Mouse (Mus musculus): Measurements from ENCODE around the gene Ccl4.

Gene Ccl4

DNA sequence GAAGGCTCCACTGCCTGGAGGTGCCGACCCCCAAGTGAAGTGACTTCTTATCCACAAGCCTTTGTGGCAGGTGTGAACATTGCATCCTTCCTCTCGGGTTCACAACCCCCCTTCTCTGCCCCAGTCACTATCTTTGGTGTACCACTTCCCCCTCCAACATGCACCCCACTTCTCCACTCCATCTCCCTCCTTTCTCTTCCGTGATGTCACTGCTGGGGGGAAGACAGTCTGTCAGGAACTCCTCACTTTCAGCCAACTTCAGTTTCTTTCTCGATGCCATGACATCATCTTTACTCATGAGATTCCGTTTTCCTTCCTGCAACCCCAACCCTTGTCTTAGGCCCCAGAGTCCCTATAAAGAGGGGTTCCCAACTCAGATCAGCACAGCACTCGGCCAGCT is at the start of gene Ccl4:
Gene Ccl4, plus strand, starts transcription at position 381 of the 400 bp plus-strand sequence.
- no peak for DNase-seq (ENCODE audit: low spot score)

DNA sequence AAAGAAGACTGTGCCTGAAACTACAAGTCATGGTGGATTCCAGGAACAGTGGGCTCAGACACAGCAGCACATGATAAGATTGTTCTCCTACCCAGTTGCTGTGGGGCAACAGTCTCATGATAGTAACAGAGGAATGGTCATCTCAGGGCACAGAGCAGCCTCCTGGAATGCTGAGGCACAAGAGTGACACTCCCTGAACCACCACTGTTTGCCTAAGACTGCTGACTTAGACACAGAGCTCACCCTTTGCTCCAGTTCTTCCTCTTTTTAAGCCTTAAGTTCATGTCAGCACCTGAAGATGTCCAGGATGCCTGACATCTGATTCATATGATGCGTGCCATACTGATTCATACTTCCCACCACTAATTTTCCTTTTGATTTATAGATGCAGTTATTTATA is 45.8 kb upstream of the Ccl4 start:
- DNase-seq (ENCODE audit: low spot score) = no peak

GRCm38 (mm10) chr11:83618238-83618637 is 44.1 kb upstream of the Ccl4 start:
- DNase-seq (ENCODE audit: low spot score) = no peak

DNA sequence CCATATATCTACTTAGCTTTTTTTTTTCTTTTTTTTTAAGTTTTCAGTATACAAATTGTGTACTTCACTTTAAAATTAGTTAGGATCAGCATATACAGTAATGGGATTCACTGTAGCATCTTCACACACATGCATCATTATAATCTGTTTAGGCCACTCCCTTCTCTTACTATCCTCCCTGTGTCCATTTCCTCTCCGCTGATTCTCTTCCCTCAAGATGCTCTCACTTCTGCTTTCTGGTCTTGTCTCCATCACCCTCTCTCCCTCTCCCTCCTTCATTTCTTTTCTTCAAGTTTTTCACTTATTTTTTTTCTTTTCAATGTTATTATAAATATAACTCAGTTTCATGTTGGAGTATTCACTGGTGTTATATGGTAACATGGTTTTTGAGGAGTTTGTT is 43.3 kb upstream of the Ccl4 start:
- no peak for DNase-seq (ENCODE audit: low spot score)

DNA sequence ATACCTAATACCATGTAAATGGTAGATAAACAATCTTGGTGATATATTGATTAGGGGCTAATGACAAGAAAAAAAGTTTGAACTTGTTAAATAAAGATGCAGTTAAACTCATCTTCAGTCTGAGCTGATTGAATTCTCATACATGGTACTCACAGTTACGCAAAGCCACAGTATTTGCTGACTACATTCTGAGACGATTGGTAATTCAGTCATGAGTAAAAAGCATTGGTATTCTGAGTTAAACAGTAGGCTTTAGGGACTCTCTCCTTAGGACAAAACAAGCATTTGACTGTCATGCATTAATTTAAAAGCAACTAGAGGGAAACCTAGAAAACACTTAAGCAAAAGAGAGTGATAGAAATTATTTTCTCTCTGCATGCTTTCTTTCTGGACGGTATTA is 38.8 kb upstream of the Ccl4 start:
- no peak for DNase-seq (ENCODE audit: low spot score)

DNA sequence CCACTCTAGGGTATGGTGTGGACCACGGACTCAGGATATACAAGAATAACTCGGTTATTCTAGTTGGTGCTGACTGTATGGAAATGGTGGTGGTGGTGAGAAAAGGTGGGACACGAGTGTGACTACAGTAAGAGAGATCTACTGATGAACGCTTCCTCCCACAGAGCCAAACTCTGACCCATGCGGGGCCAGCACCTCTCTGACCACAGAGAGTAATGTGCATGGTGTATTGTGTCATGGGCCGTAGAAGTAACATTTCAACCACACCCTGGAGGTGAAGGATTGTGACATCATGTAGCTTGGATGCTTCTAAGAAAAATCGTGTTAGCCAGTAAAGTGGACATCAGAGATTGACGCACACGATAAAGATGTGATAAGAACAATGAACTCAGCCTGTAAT is 33.6 kb upstream of the Ccl4 start:
- no peak for DNase-seq (ENCODE audit: low spot score)

DNA sequence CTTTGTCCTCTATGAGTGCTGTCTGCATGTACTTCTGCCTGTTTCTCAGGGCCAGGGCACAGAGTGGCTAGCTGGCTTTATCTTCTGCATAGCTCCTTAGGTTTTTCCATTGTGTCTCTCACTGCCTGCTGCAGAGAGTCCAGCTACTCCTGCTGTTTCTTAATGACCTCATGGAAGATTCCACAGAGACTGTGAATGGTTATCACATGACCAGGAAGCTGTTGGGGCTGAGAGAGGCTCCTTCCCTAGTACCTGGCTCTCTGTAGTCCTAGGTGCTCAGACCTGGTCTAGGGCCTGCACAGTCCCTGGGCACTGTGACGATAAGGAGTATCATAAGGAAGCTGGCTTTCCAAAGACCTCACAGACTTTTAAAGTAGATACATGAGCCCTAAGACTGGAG is 31.8 kb upstream of the Ccl4 start:
- DNase-seq (ENCODE audit: low spot score) = no peak

DNA sequence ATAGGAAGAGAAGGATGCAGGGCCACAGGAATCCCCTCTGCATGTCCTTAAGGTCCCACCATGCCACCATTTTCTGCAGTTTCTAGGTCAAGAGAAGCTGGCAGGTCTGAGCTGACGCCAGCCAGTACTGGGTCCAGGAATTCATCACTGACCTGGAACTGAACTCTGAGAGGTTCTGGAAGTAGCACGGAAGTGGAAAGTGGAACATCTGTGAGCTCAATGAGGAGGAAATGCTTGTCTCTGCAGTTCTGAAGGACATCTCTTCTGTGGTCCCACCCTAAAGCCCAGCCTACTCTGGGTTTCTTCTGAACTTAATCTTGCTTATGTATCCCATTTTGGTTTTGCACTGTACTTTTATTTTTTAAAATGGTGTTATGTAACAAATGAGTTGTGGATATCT is 31.3 kb upstream of the Ccl4 start:
- no peak for DNase-seq (ENCODE audit: low spot score)

GRCm38 (mm10) chr11:83632744-83633143 is 29.6 kb upstream of the Ccl4 start:
- no peak for DNase-seq (ENCODE audit: low spot score)

DNA sequence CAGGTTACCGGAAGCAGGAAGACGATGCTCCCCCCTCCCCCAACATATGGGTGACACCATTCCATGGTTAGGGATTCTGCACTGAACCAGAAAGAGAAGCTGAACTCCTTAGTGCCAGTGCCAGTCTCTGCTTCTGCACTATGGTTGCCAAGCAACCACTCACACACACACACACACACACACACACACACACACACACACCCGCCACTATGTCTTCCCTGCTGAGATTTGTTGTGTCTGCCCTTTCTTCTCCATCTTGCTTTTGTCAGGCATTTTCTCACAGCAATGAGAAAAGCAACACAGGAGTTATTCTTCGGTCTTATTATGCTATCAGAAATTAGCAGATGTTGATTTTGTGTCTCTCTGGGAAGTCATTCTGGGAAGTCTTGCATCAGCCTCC is 28.0 kb upstream of the Ccl4 start:
- DNase-seq (ENCODE audit: low spot score) = no peak

DNA sequence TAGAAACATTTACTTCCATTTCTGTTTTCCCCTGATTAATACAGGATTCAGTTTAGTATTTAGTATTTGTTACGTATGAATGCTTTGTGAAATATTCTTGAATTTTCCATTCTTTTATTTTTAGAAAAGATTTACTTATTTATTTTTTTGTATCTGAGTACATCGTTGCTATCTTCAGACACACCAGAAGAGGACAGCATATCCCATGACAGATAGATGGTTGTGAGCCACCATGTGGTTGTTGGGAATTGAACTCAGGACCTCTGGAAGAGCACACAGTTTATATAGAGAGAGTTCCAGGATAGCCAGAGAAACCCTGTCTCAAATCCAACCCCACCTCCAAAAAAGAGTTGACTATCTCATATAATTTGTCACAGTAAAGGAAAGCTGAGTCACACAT is 27.5 kb upstream of the Ccl4 start:
- DNase-seq (ENCODE audit: low spot score) = no peak

- no peak for DNase-seq (ENCODE audit: low spot score)
Observed at GRCm38 (mm10) chr11:83636742-83637235, 25.6 kb upstream of the Ccl4 start.

- DNase-seq (ENCODE audit: low spot score) = no peak
Observed at GRCm38 (mm10) chr11:83638934-83639333, 23.4 kb upstream of the Ccl4 start.

- no peak for DNase-seq (ENCODE audit: low spot score)
Observed at GRCm38 (mm10) chr11:83639533-83639932, 22.9 kb upstream of the Ccl4 start.

DNA sequence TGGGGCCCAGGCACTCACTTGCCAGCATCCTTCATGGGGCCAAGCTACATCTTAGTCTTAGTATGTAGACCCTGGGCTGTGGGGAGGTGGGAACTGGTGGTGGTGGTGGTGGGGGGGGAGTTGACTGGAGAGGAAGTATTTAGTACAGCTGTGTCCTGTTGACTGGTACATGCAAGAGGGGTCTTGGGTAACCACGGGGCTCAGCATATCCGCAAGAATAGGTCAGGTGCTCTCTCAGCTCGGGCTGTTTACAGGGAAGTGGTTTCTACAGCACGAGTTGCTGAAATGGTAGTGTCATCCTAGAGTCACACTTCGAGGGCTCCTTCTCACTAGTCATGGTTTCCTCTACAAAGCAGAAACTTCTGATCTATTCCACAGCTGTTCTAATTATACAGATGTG is 22.2 kb upstream of the Ccl4 start:
- DNase-seq (ENCODE audit: low spot score) = no peak

- no peak for DNase-seq (ENCODE audit: low spot score)
Observed at GRCm38 (mm10) chr11:83641216-83641615, 21.2 kb upstream of the Ccl4 start.

DNA sequence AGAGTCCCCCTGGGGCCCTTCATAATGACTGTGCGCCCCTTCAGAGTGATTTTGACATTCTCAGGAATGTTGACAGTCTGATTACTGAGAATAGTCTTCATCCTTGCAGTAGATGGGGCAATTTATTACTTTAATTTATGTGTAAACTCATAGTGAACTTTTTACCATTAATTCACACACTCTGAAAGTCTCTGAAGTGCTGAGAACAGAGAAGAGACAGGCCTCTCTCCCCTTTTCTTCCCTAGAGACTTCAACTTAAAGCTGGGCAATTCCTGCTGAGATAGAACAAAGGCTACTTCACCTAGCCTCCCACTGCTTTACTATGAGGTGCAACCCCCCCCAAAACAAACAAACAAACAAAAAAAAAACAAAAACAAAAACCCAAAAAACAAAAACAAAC is 16.9 kb upstream of the Ccl4 start, which contains the start of gene Rpl9-ps1:
Gene Rpl9-ps1, minus strand, starts transcription at position 101 of the 400 bp plus-strand sequence.
- DNase-seq (ENCODE audit: low spot score) = no peak

DNA sequence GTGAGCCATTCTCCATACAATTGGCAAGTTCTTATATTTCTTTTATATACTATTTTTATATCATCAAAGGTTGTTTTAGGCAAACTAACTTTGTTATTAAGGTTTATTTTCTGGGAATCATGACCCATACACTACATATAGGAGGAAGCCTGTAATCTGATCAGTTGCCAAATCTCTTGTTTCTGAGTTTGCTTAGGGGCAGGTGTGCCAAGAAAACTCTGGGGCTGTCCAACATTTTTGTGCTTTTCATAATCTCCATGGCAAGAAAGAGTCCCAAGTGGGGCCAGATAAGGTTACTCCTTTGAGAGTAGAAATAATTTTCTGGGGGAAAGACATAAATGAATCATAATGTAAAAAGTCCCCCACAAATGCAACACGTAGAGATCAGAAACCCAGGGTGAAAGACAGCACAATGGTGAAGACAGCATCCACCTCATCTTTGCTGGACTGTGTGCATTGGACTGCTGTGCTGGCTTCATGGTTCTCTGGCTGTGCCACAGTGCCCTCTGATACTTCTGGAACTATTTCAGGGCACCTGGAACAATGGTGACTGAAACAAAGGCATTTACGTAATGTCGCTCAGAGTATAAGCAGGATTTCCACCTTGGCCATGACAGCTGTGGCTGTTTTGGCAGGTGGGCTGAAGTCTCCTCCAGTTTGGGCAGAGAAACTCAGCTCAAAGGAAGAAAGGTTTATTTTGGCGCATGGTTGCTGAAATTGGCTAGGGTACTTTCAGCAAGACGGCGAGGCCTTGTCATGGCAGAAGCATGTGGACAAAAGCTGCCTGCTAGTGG is 15.8 kb upstream of the Ccl4 start:
- no peak for DNase-seq (ENCODE audit: low spot score)

GRCm38 (mm10) chr11:83649305-83649841 is 13.0 kb upstream of the Ccl4 start, which contains the start of gene Ccl3:
Ccl3 (minus strand) TSS chr11:83649355.
- DNase-seq (ENCODE audit: low spot score) = no peak

GRCm38 (mm10) chr11:83654606-83655005 is 7.8 kb upstream of the Ccl4 start:
- DNase-seq (ENCODE audit: low spot score) = no peak

DNA sequence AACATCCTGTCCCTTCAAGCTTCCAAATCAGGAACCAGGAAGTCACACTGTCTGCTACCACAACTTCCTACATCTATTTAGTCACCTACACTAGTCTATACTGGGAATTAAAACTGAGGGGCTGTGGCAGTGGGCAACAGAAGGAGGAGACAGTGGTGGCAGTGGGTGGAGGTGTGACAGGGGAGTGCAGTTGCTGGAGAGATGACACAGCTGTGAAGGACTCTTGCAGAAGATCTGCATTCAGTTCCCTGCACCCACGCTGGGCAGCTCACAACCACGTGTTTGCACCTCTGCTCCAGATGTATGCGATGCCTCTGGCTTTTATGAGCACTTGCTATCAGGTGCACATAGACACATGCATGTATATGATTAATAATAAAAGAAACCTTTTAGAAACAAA is 4.9 kb upstream of the Ccl4 start:
- no peak for DNase-seq (ENCODE audit: low spot score)

DNA sequence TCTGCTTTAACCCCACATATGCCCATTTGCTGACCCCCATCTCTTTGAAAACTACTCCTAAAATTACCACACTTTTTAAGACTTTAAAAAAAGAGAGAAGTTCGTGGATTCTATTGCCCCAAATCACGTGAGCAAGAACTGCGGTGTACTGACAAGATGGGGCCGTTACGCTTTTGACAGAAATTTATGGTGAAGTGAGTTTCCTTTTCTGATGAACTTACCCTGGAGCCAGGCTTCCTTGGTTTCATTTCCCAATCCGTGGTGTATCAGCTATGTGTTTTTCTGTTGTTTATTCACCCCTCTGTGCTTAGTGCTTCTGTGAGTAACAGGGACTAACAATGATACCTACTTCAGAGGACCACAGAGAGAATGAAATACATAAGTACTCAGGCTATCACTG is 3.6 kb upstream of the Ccl4 start:
- DNase-seq (ENCODE audit: low spot score) = no peak

- no peak for DNase-seq (ENCODE audit: low spot score)
Observed at GRCm38 (mm10) chr11:83663532-83663931, 1.1 kb downstream of the Ccl4 start.

GRCm38 (mm10) chr11:83671743-83672142 is 9.4 kb downstream of the Ccl4 start:
- DNase-seq (ENCODE audit: low spot score) = no peak
